15 mouse cellular contexts compared by ENCODE assay signal in genomic region chr17:34572361-34572760, GRCm38 (mm10). TPM values are rescaled to one million over a fixed set of nuclear protein-coding genes. Genes with fewer than 3 reads are reported as not detected.
DNase-seq lines count a peak whose midpoint lies in the region; ATAC-seq and TF ChIP-seq lines count a peak whose summit lies in the region.
"Had no signal": no experiment of that assay in that cellular context is flagged by ENCODE, and none has a peak within 500 bp of the region (broad histone marks: within the 10 kb centered on the region; RNA-seq: fewer than 3 reads in every experiment).

No protein-coding gene starts in this region.

- H3K9ac ChIP-seq in intestine, postnatal 0 days (ENCODE audit: low read depth, low read length) = no peak overlapping the region
- H3K9ac ChIP-seq in intestine, embryonic 15.5 days = no peak overlapping the region
- peak overlapping the region; percentile 18; the same call in 1 of the 2 replicates for H3K9ac ChIP-seq in neural tube, embryonic 11.5 days (ENCODE audit: low read length)
- no peak overlapping the region for H3K9ac ChIP-seq in hindbrain, postnatal 0 days (replicated peaks; ENCODE audit: low read length)
- H3K9ac ChIP-seq: forebrain, embryonic 12.5 days; heart, embryonic 15.5 days had no signal

- TF ChIP-seq CTCF in intestine, postnatal 0 days (IDR thresholded peaks at IDR 0.05; ENCODE audit: low read depth) = peak; percentile 30
- TF ChIP-seq CTCF in hindbrain, postnatal 0 days (IDR thresholded peaks at IDR 0.05; ENCODE audit: low read depth) = peak; percentile 15; the same call in 1 of the 2 replicates

- DNase-seq in neural tube, embryonic 11.5 days (ENCODE audit: low spot score) = no peak
- DNase-seq in neural tube, embryonic 10.5 days (ENCODE audit: extremely low spot score, low spot score) = no peak
- DNase-seq in hindbrain, postnatal 0 days (ENCODE audit: low spot score) = peak; percentile 27
- DNase-seq in left cerebral cortex, postnatal 14 days (ENCODE audit: low spot score in 2 of 2) = no peak
- DNase-seq: adrenal gland, adult 2 months; cerebellum, adult 8-10 months; heart, adult 18-20 months; right cerebral cortex, postnatal 14 days; thymus, adult 18-20 months had no signal

- no peak overlapping the region for H3K4me3 ChIP-seq in intestine, postnatal 0 days (ENCODE audit: low read depth, low read length)
- H3K4me3 ChIP-seq in intestine, embryonic 15.5 days (replicated peaks) = no peak overlapping the region
- H3K4me3 ChIP-seq in neural tube, embryonic 11.5 days (ENCODE audit: low read depth, low read length) = no peak overlapping the region
- H3K4me3 ChIP-seq in hindbrain, postnatal 0 days (ENCODE audit: low read length) = no peak overlapping the region
- H3K4me3 ChIP-seq: forebrain, embryonic 12.5 days; heart, embryonic 15.5 days; left cerebral cortex, adult 2 months had no signal

- no peak overlapping the region for H3K4me2 ChIP-seq in intestine, postnatal 0 days (replicated peaks; ENCODE audit: low read depth)
- H3K4me2 ChIP-seq in intestine, embryonic 15.5 days (replicated peaks) = no peak overlapping the region
- no peak overlapping the region for H3K4me2 ChIP-seq in neural tube, embryonic 11.5 days (ENCODE audit: low read depth)
- H3K4me2 ChIP-seq in hindbrain, postnatal 0 days (ENCODE audit: low read depth, low read length) = no peak overlapping the region
- H3K4me2 ChIP-seq: forebrain, embryonic 12.5 days; heart, embryonic 15.5 days had no signal

- no peaks in the 10 kb centered on the region; the same call in 1 of the 2 replicates for H3K4me1 ChIP-seq in intestine, postnatal 0 days (replicated peaks; ENCODE audit: control insufficient read depth, insufficient read depth, low read length)
- H3K4me1 ChIP-seq in intestine, embryonic 15.5 days (replicated peaks) = peaks cover 9% of the 10 kb centered on the region; the same call in 1 of the 2 replicates
- H3K4me1 ChIP-seq in neural tube, embryonic 11.5 days (ENCODE audit: control insufficient read depth, insufficient read depth, low read length) = no peaks in the 10 kb centered on the region
- H3K4me1 ChIP-seq in hindbrain, postnatal 0 days (ENCODE audit: insufficient read depth, low read length) = no peaks in the 10 kb centered on the region
- H3K4me1 ChIP-seq: forebrain, embryonic 12.5 days; heart, embryonic 15.5 days had no signal

- no peak overlapping the region for H3K27ac ChIP-seq in intestine, postnatal 0 days (ENCODE audit: low read depth, low read length)
- H3K27ac ChIP-seq in intestine, embryonic 15.5 days = no peak overlapping the region
- H3K27ac ChIP-seq in neural tube, embryonic 11.5 days (ENCODE audit: low read depth, low read length) = no peak overlapping the region
- H3K27ac ChIP-seq in hindbrain, postnatal 0 days = no peak overlapping the region
- H3K27ac ChIP-seq: forebrain, embryonic 12.5 days; heart, embryonic 15.5 days; left cerebral cortex, adult 2 months had no signal

- no peaks in the 10 kb centered on the region for H3K27me3 ChIP-seq in intestine, postnatal 0 days (replicated peaks; ENCODE audit: control insufficient read depth, insufficient read depth, low read length)
- H3K27me3 ChIP-seq in intestine, embryonic 15.5 days (replicated peaks) = no peaks in the 10 kb centered on the region
- H3K27me3 ChIP-seq in neural tube, embryonic 11.5 days (ENCODE audit: control insufficient read depth, insufficient read depth, low read length) = no peaks in the 10 kb centered on the region
- H3K27me3 ChIP-seq in hindbrain, postnatal 0 days (ENCODE audit: insufficient read depth, low read length) = no peaks in the 10 kb centered on the region

- no peak for ATAC-seq in intestine, postnatal 0 days
- ATAC-seq in intestine, embryonic 15.5 days = no peak
- no peak for ATAC-seq in neural tube, embryonic 11.5 days (ENCODE audit: insufficient read depth, low FRiP score, low TSS enrichment)
- ATAC-seq in hindbrain, postnatal 0 days = peak; percentile 44; the same call in 1 of the 2 replicates
- no peak for ATAC-seq in granulocyte monocyte progenitor cell, adult 5-6 weeks (replicated peaks; ENCODE audit: poor library complexity, severe bottlenecking)

- 28% methylated on average over 15 of the region's 15 CpGs for WGBS in intestine, postnatal 0 days
- WGBS in intestine, embryonic 15.5 days = 12% methylated on average over 15 of the region's 15 CpGs
- 12% methylated on average over 15 of the region's 15 CpGs for WGBS in neural tube, embryonic 11.5 days
- 18% methylated on average over 15 of the region's 15 CpGs for WGBS in hindbrain, postnatal 0 days

- H3K36me3 ChIP-seq in intestine, postnatal 0 days (ENCODE audit: control insufficient read depth, insufficient read depth) = no peaks in the 10 kb centered on the region; the same call in 1 of the 2 replicates
- no peaks in the 10 kb centered on the region for H3K36me3 ChIP-seq in intestine, embryonic 15.5 days
- no peaks in the 10 kb centered on the region for H3K36me3 ChIP-seq in neural tube, embryonic 11.5 days (ENCODE audit: control insufficient read depth, insufficient read depth, low read length)
- no peaks in the 10 kb centered on the region for H3K36me3 ChIP-seq in hindbrain, postnatal 0 days (ENCODE audit: insufficient read depth, low read length)
- H3K36me3 ChIP-seq: forebrain, embryonic 12.5 days; heart, embryonic 15.5 days had no signal

- no peaks in the 10 kb centered on the region for H3K9me3 ChIP-seq in intestine, postnatal 0 days (ENCODE audit: control insufficient read depth)
- H3K9me3 ChIP-seq in intestine, embryonic 15.5 days = no peaks in the 10 kb centered on the region
- no peaks in the 10 kb centered on the region for H3K9me3 ChIP-seq in neural tube, embryonic 11.5 days (ENCODE audit: control insufficient read depth, low read length)
- no peaks in the 10 kb centered on the region for H3K9me3 ChIP-seq in hindbrain, postnatal 0 days (ENCODE audit: low read length)
- H3K9me3 ChIP-seq: forebrain, embryonic 12.5 days; heart, embryonic 15.5 days had no signal

- intact Hi-C loops in left cerebral cortex, postnatal 14 days (cut with DNase I) = no loop called here

RNA-seq across cellular contexts. Expression of gene Notch4, which starts 8.3 kb away (rescaled TPM):
- 1.4 and 3.2 TPM in 2 replicates for polyA plus RNA-seq in intestine, postnatal 0 days (2015; fragmentation: Nextera tagmentation; extraction: Ambion mirVana)
- polyA plus RNA-seq in intestine, embryonic 15.5 days (2015; fragmentation: Nextera tagmentation; extraction: Ambion mirVana) = 2.9 and 5.8 TPM in 2 replicates
- 11.0 and 13.1 TPM in 2 replicates for polyA plus RNA-seq in neural tube, embryonic 11.5 days (2014; fragmentation: Nextera tagmentation; extraction: Ambion mirVana)
- total RNA-seq in hindbrain, postnatal 0 days (2014; rRNA removed) = 6.0 and 11.4 TPM in 2 replicates
- polyA plus RNA-seq in hindbrain, postnatal 0 days (2015; fragmentation: Nextera tagmentation; extraction: Ambion mirVana) = 5.2 and 6.1 TPM in 2 replicates
- total RNA-seq in left cerebral cortex, postnatal 14 days (2021) = 10 to 100 TPM; 10.0 to 10.9 TPM
- total RNA-seq in granulocyte monocyte progenitor cell, adult 5-6 weeks (2014; fragmentation: Nextera tagmentation) = 0.17 and 0.43 TPM in 2 replicates
- 0.31 and 0.52 TPM in 2 replicates for total RNA-seq in granulocyte monocyte progenitor cell, adult 5-6 weeks (2017)

RNA-seq across cellular contexts. Expression of gene Gpsm3, which starts 17.2 kb away (rescaled TPM):
- polyA plus RNA-seq in intestine, postnatal 0 days (2015; fragmentation: Nextera tagmentation; extraction: Ambion mirVana) = 8.6 and 10.6 TPM in 2 replicates
- polyA plus RNA-seq in intestine, embryonic 15.5 days (2015; fragmentation: Nextera tagmentation; extraction: Ambion mirVana) = 10.1 TPM in 2 replicates
- 4.0 and 5.1 TPM in 2 replicates for polyA plus RNA-seq in neural tube, embryonic 11.5 days (2014; fragmentation: Nextera tagmentation; extraction: Ambion mirVana)
- 3.4 and 4.8 TPM in 2 replicates for total RNA-seq in hindbrain, postnatal 0 days (2014; rRNA removed)
- polyA plus RNA-seq in hindbrain, postnatal 0 days (2015; fragmentation: Nextera tagmentation; extraction: Ambion mirVana) = 4.8 and 5.4 TPM in 2 replicates
- 1 to 10 TPM; 3.2 to 3.4 TPM for total RNA-seq in left cerebral cortex, postnatal 14 days (2021)
- total RNA-seq in granulocyte monocyte progenitor cell, adult 5-6 weeks (2014; fragmentation: Nextera tagmentation) = 64.1 and 75.3 TPM in 2 replicates
- 11.5 and 23.4 TPM in 2 replicates for total RNA-seq in granulocyte monocyte progenitor cell, adult 5-6 weeks (2017)

RNA-seq across cellular contexts. Expression of gene Pbx2, which starts 18.7 kb away (rescaled TPM):
- polyA plus RNA-seq in intestine, postnatal 0 days (2015; fragmentation: Nextera tagmentation; extraction: Ambion mirVana) = 6.1 and 6.5 TPM in 2 replicates
- polyA plus RNA-seq in intestine, embryonic 15.5 days (2015; fragmentation: Nextera tagmentation; extraction: Ambion mirVana) = 8.0 and 8.8 TPM in 2 replicates
- polyA plus RNA-seq in neural tube, embryonic 11.5 days (2014; fragmentation: Nextera tagmentation; extraction: Ambion mirVana) = 17.0 and 17.3 TPM in 2 replicates
- total RNA-seq in hindbrain, postnatal 0 days (2014; rRNA removed) = 63.1 and 67.1 TPM in 2 replicates
- 6.2 and 7.5 TPM in 2 replicates for polyA plus RNA-seq in hindbrain, postnatal 0 days (2015; fragmentation: Nextera tagmentation; extraction: Ambion mirVana)
- 10 to 100 TPM; 45.9 to 48.8 TPM for total RNA-seq in left cerebral cortex, postnatal 14 days (2021)
- total RNA-seq in granulocyte monocyte progenitor cell, adult 5-6 weeks (2014; fragmentation: Nextera tagmentation) = 21.1 and 29.7 TPM in 2 replicates
- 25.1 and 34.4 TPM in 2 replicates for total RNA-seq in granulocyte monocyte progenitor cell, adult 5-6 weeks (2017)

RNA-seq across cellular contexts. Expression of gene Ager, which starts 25.3 kb away (rescaled TPM):
- 1.3 and 1.5 TPM in 2 replicates for polyA plus RNA-seq in intestine, postnatal 0 days (2015; fragmentation: Nextera tagmentation; extraction: Ambion mirVana)
- polyA plus RNA-seq in intestine, embryonic 15.5 days (2015; fragmentation: Nextera tagmentation; extraction: Ambion mirVana) = 2.7 and 3.0 TPM in 2 replicates
- polyA plus RNA-seq in neural tube, embryonic 11.5 days (2014; fragmentation: Nextera tagmentation; extraction: Ambion mirVana) = 2.3 and 2.4 TPM in 2 replicates
- 1.8 and 2.0 TPM in 2 replicates for total RNA-seq in hindbrain, postnatal 0 days (2014; rRNA removed)
- 1.7 and 2.5 TPM in 2 replicates for polyA plus RNA-seq in hindbrain, postnatal 0 days (2015; fragmentation: Nextera tagmentation; extraction: Ambion mirVana)
- total RNA-seq in left cerebral cortex, postnatal 14 days (2021) = 1 to 10 TPM in 1 of 2 experiments, under 1 TPM in 1; 0.87 to 1.2 TPM
- 1.3 and 1.9 TPM in 2 replicates for total RNA-seq in granulocyte monocyte progenitor cell, adult 5-6 weeks (2014; fragmentation: Nextera tagmentation)
- total RNA-seq in granulocyte monocyte progenitor cell, adult 5-6 weeks (2017) = 1.3 and 2.0 TPM in 2 replicates

RNA-seq across cellular contexts. Expression of gene Rnf5, which starts 31.1 kb away (rescaled TPM):
- polyA plus RNA-seq in intestine, postnatal 0 days (2015; fragmentation: Nextera tagmentation; extraction: Ambion mirVana) = 123 and 135 TPM in 2 replicates
- 165 and 174 TPM in 2 replicates for polyA plus RNA-seq in intestine, embryonic 15.5 days (2015; fragmentation: Nextera tagmentation; extraction: Ambion mirVana)
- 177 and 187 TPM in 2 replicates for polyA plus RNA-seq in neural tube, embryonic 11.5 days (2014; fragmentation: Nextera tagmentation; extraction: Ambion mirVana)
- 61.9 and 65.3 TPM in 2 replicates for total RNA-seq in hindbrain, postnatal 0 days (2014; rRNA removed)
- 223 and 233 TPM in 2 replicates for polyA plus RNA-seq in hindbrain, postnatal 0 days (2015; fragmentation: Nextera tagmentation; extraction: Ambion mirVana)
- total RNA-seq in left cerebral cortex, postnatal 14 days (2021) = 10 to 100 TPM; 83.2 to 90.9 TPM
- 52.2 and 64.9 TPM in 2 replicates for total RNA-seq in granulocyte monocyte progenitor cell, adult 5-6 weeks (2014; fragmentation: Nextera tagmentation)
- total RNA-seq in granulocyte monocyte progenitor cell, adult 5-6 weeks (2017) = 13.8 and 15.2 TPM in 2 replicates
